Mouse (Mus musculus) myocyte (in vitro differentiated cells): ENCODE measurements around the gene Lrfn4. TPM values are rescaled to one million over a fixed set of nuclear protein-coding genes. Genes with fewer than 3 reads are reported as not detected.

Experiments
- H3K27me3 ChIP-seq: one replicate; pipeline ENCODE4 v1.6.1; 2011; ENCODE audit not compliant: control insufficient read depth, insufficient read depth, insufficient read length
- H3K36me3 ChIP-seq: one replicate; pipeline ENCODE4 v1.6.1; 2011; ENCODE audit not compliant: control insufficient read depth, insufficient read depth
- H3K4me2 ChIP-seq: one replicate; pipeline ENCODE4 v1.6.1; 2011; ENCODE audit warnings: low read depth, control low read depth
- H3K4me3 ChIP-seq: one replicate; pipeline ENCODE4 v1.5.1; 2011; ENCODE audit warnings: mild to moderate bottlenecking, control low read depth, moderate library complexity
- H3K79me2 ChIP-seq: one replicate; pipeline ENCODE4 v1.6.1; 2011; ENCODE audit not compliant: control insufficient read depth, insufficient read depth
- H3ac ChIP-seq: one replicate; pipeline ENCODE4 v1.6.1; 2011; ENCODE audit not compliant: control insufficient read depth, insufficient read length
- CEBPB ChIP-seq: IDR thresholded peaks from 2 replicates; pipeline ENCODE4 v1.6.1; 2011; ENCODE audit warnings: mild to moderate bottlenecking, moderate library complexity; ENCODE audit not compliant: poor library complexity, insufficient read depth, severe bottlenecking
- E2F4 ChIP-seq: IDR thresholded peaks from one replicate; pipeline ENCODE4 v1.6.1; 2011; ENCODE audit warnings: mild to moderate bottlenecking, control low read depth, moderate library complexity; ENCODE audit not compliant: insufficient read depth
- MAX ChIP-seq: IDR thresholded peaks from one replicate; pipeline ENCODE4 v1.6.1; 2011; ENCODE audit warnings: low read depth, mild to moderate bottlenecking, control low read depth
- MYOD1 ChIP-seq, 3 experiments: IDR thresholded peaks; one replicate each; pipeline ENCODE4 v1.6.1; 2011; ENCODE audit warnings: control low read depth in 2 of 3, low read depth in 2 of 3, mild to moderate bottlenecking in 2 of 3, moderate library complexity in 1 of 3; ENCODE audit not compliant: insufficient read length in 2 of 3, control insufficient read depth in 1 of 3
- MYOG ChIP-seq, 3 experiments: IDR thresholded peaks; one replicate each; pipeline ENCODE4 v1.6.1; 2011; ENCODE audit warnings: control low read depth in 2 of 3, low read depth in 2 of 3, mild to moderate bottlenecking in 2 of 3; ENCODE audit not compliant: insufficient read length in 2 of 3, control insufficient read depth in 1 of 3, insufficient read depth in 1 of 3
- POLR2A ChIP-seq: IDR thresholded peaks from one replicate; pipeline ENCODE4 v1.6.1; 2011; ENCODE audit warnings: low read depth, mild to moderate bottlenecking, control low read depth, moderate library complexity; ENCODE audit not compliant: insufficient read length
- POLR2AphosphoS2 ChIP-seq: IDR thresholded peaks from one replicate; pipeline ENCODE4 v1.6.1; 2011; ENCODE audit warnings: low read depth, control low read depth; ENCODE audit not compliant: insufficient read length
- REST ChIP-seq: IDR thresholded peaks from one replicate; pipeline ENCODE4 v1.6.1; 2011; ENCODE audit warnings: mild to moderate bottlenecking, control low read depth, moderate library complexity; ENCODE audit not compliant: insufficient read depth, insufficient read length
- SRF ChIP-seq: IDR thresholded peaks from one replicate; pipeline ENCODE4 v1.6.1; 2011; ENCODE audit warnings: low read depth; ENCODE audit not compliant: control insufficient read depth, insufficient read length
- TCF12 ChIP-seq: IDR thresholded peaks from one replicate; pipeline ENCODE4 v1.6.1; 2011; ENCODE audit warnings: mild to moderate bottlenecking, control low read depth; ENCODE audit not compliant: poor library complexity, insufficient read depth, severe bottlenecking
- TCF3 ChIP-seq: IDR thresholded peaks from one replicate; pipeline ENCODE4 v1.6.1; 2011; ENCODE audit warnings: low read depth, control low read depth; ENCODE audit not compliant: insufficient read length
- USF1 ChIP-seq: IDR thresholded peaks from one replicate; pipeline ENCODE4 v1.6.1; 2011; ENCODE audit warnings: low read depth, mild to moderate bottlenecking, control low read depth, moderate library complexity
- polyA plus RNA-seq: library from polyadenylated mRNA; unstranded; fragments of >200 nt; fragmentation: generic; extraction: Trizol; gene quantifications from one replicate; pipeline ENCODE4 v1.2.1, GENCODE M21; 2012; ENCODE audit warnings: missing spikeins

Gene Lrfn4
- polyA plus RNA-seq, 1 experiment, result 22.0 TPM

DNA sequence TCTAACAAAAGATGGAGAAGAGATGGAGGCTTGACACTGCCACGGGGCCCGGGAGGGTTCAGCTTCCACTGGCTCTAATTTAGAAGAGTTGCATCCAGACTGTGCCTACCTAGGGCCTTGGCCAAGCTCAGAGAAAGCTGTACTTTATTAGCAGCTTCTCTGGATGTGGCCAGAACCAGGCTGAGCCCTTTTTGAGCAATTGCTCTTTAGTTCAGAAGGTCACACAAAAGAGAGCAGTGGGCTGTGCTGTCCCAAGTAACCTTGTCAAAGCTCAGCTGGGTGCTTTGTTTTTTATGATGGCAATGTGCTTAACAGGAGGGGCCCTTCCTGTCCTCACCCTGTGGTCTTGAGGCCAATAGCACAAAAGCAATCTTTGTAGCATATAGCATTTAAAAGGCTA is 47.8 kb downstream of the Lrfn4 start:
- TF ChIP-seq E2F4, result no peak
- TF ChIP-seq MYOD1 (IDR thresholded peaks at IDR 0.05; ENCODE audit: control insufficient read depth in 1 of 3, insufficient read length in 2 of 3, low read depth in 2 of 3), result no peak
- no peak for TF ChIP-seq POLR2A
- no peak for TF ChIP-seq POLR2AphosphoS2
- Histone ChIP-seq H3K27me3 (no peaks in the 10 kb centered on the region), H3ac (no peak overlapping the region), H3K36me3 (no peaks in the 10 kb centered on the region), H3K4me3 (no peak overlapping the region), H3K4me2 (no peak overlapping the region), H3K79me2 (no peaks in the 10 kb centered on the region)

DNA sequence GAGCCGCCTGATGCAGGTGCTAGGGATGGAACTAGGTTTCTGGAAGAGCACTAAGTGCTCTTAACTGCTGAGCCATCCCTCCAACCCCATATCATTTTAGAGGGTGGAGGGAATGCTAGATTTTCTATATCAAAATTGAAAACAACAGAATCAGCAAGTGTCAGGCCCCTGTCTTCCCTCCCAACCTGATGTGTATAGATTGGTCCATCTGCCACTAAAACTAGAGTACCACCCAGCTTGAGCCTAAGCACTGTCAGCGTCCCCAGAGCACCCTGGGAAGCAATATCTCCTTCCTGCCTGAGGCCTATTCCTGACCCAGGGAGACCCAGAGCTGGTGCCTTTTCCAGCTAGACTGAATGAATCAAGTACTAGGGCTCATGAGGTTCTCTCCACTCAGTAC is 48.6 kb downstream of the Lrfn4 start:
- TF ChIP-seq MAX (no peak), TCF12 (no peak), TCF3 (no peak), E2F4 (no peak)
- no peaks in the 10 kb centered on the region for H3K79me2 ChIP-seq
- H3ac ChIP-seq, result no peak overlapping the region
- H3K36me3 ChIP-seq, result no peaks in the 10 kb centered on the region
- no peaks in the 10 kb centered on the region for H3K27me3 ChIP-seq
- no peak overlapping the region for H3K4me2 ChIP-seq
- H3K4me3 ChIP-seq, result no peak overlapping the region

DNA sequence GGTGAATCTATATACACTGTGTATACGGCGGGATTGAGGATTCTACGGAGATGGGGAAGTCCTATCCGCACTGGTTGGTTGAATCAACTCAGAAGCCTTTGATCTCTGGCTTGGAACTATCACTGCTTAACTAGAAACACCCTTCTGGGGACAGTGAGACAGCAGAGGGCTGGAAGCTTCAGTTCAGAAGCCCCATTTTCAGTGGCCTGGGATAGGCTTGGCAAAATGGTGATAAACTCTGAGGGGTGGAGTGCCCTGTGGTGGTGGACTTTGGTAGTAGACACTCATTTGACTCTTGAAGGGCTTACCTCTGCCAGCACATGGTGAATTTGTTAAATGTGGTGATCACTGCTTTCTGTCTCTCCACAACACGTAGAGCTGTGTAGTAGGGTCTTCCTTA is 49.8 kb downstream of the Lrfn4 start:
- no peaks in the 10 kb centered on the region for H3K79me2 ChIP-seq
- TF ChIP-seq MYOD1 (IDR thresholded peaks at IDR 0.05; ENCODE audit: control insufficient read depth in 1 of 3, insufficient read length in 2 of 3, low read depth in 2 of 3), result no peak
- no peak for TF ChIP-seq SRF
- no peak for TF ChIP-seq POLR2A
- TF ChIP-seq E2F4, result no peak
- no peak for TF ChIP-seq USF1
- no peak for TF ChIP-seq MAX
- TF ChIP-seq TCF12, result no peak
- TF ChIP-seq TCF3, result no peak
- no peak for TF ChIP-seq REST
- no peak for TF ChIP-seq POLR2AphosphoS2
- TF ChIP-seq CEBPB, result no peak
- TF ChIP-seq MYOG (IDR thresholded peaks at IDR 0.05; ENCODE audit: control insufficient read depth in 1 of 3, insufficient read depth in 1 of 3, insufficient read length in 2 of 3, low read depth in 2 of 3), result no peak
- no peak overlapping the region for H3ac ChIP-seq
- no peaks in the 10 kb centered on the region for H3K36me3 ChIP-seq
- no peak overlapping the region for H3K4me3 ChIP-seq
- H3K27me3 ChIP-seq, result no peaks in the 10 kb centered on the region
- H3K4me2 ChIP-seq, result no peak overlapping the region

Other genes with a start within 250 kb of the Lrfn4 start
- gene Kdm2a, start 217.4 kb downstream of the Lrfn4 start, polyA plus RNA-seq, result 20.3 TPM
- 51.1 TPM for gene Rhod, start 176.2 kb downstream of the Lrfn4 start, polyA plus RNA-seq
- 22.3 TPM for gene Syt12, start 138.2 kb downstream of the Lrfn4 start, polyA plus RNA-seq
- gene 2010003K11Rik, start 117.1 kb downstream of the Lrfn4 start, polyA plus RNA-seq, result 0.05 TPM
- gene Pcx, start 105.2 kb downstream of the Lrfn4 start, polyA plus RNA-seq, result 16.3 TPM
- gene Rce1, start 10.0 kb upstream of the Lrfn4 start, polyA plus RNA-seq, result 43.8 TPM
- 0.90 TPM for gene Gm960, start 83.0 kb upstream of the Lrfn4 start, polyA plus RNA-seq
- 0.56 TPM for gene Sptbn2, start 95.5 kb upstream of the Lrfn4 start, polyA plus RNA-seq
- gene Rbm4b, start 140.8 kb upstream of the Lrfn4 start, polyA plus RNA-seq, result 4.8 TPM
- 66.4 TPM for gene Rbm4, start 178.2 kb upstream of the Lrfn4 start, polyA plus RNA-seq
- gene Gm21992, start 195.9 kb upstream of the Lrfn4 start, polyA plus RNA-seq, result 8.1 TPM
- 46.8 TPM for gene Rbm14, start 196.0 kb upstream of the Lrfn4 start, polyA plus RNA-seq
- 40.4 TPM for gene Ccs, start 223.7 kb upstream of the Lrfn4 start, polyA plus RNA-seq
- 0.04 TPM for gene Ccdc87, start 223.7 kb upstream of the Lrfn4 start, polyA plus RNA-seq
- 6.6 TPM for gene Ctsf, start 239.5 kb upstream of the Lrfn4 start, polyA plus RNA-seq